Mouse (Mus musculus): Measurements from ENCODE around the gene Grin2a.
A peak's percentile ranks its signal among the peaks of the same experiment; 100 is the strongest.

Gene Grin2a

DNA sequence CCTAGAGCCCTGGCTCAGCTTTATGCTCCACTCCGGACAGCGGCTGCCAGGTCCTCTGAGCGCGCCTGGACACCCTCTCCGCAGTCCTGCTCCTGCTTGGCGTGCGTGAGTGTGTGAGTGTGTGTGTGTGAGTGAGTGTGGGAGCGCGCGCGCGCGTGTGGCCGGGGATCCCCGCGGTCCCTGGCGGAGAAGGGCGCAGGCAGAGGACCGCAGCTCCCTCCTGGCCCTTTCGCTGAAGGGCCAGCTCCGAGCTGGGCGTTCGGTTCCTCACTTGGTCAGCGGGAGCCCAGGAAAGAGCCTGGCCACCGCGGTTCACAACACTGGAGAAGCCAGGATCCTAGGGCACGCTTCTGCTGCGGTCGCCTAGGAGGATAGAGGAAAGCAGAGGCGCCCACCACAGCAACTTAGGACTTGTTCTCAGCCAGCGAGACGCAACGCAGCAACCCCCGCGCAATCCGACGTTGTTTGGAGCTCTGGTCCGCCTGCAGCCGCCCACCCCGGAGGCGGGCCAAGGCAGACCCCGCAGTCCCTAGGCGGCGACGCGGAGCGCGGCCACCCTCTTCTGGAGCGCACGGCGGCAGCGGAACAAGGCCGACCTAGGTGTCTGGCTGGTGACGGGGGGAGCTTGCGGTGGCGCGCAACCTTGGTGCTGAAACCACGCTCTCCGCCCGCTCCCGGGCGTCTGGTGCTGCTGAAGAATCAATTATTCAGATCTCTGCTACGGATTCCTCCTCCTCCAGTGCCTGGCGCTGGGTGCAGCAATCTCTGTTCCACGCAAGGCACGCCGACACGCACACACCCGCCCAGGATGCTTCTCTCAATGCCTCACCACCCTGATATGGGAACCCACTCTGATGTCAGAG is at the start of gene Grin2a:
TSS of gene Grin2a (minus strand) at position 610 of the 863 bp plus-strand sequence.
- DNase-seq: peak; percentile 32

DNA sequence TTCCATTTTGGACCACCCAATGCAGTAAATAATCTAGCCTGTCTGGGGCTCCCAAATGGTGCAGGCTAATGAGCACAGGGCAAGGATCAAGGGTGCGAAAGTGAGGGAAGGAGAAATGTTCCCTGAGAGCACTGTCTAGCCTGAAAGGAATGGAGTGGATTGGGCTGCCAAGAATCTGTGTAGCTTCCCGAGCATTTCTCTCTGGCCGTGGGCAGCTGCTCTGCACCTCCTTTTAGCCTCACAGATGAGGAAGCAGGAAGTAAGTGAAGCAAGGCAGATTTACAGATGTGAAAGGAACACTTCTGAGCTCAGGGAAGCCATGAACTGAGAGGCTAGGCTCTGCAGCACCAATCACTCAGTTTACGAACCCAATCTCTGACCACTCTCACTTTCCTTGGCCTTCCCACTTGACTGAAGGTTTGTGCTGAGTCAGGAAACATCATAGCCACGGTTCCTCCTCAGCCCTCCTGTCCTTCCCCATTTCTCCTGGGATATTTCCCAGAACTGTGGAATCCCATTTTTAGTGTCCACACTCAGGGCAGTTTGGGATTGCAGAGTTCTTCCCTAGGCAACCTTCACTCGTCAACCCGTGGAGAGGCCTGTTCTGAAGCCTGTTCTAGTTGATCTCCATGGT is 40.3 kb upstream of the Grin2a start:
- no peak for DNase-seq

DNA sequence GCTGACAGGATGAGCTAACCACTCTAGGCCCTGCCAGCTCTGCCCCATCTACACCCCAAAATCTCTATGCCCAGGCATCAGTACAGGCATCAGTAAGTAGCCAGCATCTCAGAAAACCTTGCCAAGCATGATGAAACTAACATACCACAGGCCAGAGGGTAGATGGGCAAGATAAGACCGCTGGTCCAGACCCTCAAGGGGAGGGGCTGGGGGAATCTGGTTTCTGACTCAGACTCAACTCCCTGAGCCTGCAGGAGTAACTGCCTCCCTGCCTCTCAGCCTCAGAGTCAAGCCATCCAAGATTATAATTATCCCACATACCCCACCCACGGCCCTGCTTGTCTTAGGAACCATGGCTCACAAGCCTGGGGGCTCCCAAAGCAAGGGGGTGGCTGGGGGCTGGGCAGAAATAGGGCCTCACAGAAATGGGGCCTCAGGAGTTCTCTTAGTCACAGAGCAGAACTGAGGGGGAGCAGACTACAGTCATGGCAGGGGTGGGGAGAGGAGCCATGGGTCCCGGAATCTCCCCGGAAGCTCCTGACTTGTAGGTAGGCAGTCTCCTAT is 38.1 kb upstream of the Grin2a start:
- no peak for DNase-seq

DNA sequence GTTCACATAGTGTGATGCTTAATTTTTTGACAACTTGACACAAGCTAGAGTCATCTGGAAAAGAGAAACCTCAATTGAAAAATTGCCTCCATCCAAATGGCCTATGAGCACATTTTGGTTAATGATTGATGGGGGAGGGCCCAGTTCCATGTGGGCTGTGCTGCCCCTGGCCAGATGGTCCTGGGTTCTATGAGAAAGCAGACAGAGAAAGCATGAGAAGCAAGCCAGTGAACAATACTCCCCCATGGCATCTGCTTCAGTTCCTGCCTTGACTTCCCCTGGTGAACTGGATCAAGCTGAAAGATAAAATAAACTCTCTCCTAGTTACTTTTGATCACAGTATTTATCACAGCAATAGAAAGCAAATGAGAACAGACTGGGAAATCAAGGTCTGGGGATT is 36.5 kb upstream of the Grin2a start:
- DNase-seq: no peak

DNA sequence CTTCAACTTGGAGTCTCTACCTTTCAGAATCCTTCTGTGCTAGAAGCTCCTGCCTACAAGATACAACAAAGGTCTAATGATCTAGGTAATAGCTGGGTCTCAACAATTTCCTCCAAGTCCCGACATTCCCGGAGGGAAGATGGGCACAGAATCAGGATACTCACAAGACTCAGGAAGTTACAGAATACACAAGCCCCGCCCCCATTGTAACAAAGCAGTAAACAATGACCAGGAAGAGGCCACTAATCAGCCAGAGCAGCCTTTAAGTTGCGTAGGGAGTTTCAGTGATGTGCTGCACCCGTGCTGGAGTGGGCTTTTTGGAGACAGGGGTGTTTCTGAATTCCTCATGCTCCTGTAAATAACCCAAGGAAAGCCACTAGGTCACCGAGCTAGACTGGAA is 31.4 kb upstream of the Grin2a start:
- DNase-seq: no peak

DNA sequence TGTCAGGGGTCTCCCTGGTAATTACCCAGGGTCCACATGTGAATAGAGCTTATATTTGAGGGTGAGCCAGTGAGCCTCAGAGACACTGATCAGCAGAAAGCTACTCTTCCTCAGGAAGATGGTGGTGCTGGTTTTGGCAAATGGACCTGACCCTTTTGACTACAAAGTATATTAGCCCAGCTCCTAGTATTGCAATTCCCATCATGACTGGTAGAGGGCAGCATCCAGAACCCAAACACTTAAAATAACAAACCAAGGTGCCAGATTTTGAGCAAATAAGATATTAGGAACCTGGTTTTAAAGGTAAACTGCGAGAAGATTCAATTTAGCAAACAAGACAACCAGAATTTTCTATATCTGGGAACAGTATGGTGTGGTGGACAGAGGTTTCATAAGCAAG is 14.4 kb upstream of the Grin2a start:
- no peak for DNase-seq

DNA sequence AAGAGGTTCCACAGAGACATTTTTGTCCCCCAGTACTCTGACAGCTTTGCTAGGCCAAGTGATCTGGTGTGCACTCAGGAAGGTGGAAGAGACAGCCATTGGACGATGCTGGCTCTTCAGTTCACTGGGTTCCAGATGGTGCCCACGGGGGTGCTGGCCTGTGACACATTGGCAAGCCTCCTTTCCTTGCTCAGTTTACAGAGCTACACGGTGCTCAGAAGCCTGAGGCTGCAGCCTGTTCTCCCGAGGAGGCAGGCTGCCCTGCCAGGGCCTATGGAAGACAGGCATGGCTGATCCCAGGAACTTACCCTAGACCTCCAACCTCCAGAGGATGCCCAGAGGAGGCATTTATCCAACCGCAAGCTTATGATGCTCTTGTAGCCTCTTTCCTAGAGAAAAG is 10.2 kb upstream of the Grin2a start:
- DNase-seq: no peak

DNA sequence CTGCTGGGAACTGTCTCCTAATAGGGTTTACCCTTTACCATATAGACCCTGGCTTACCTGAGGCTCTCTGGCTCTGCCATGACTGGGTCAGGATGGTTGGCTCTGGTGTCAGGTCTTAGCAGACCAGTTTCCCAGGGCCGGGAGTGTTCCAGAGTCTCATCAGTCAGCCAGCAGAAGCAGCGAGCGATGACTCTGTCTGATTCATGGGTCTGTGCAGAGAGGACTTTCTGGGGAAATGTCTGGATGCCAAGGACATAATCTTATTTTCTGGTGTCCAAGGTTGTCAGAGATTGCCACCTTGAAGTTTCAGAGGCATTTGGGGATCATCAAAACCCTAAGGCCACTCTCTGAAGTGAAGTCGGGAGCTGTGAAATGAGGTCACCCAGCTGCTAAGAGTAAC is 8.7 kb upstream of the Grin2a start:
- no peak for DNase-seq

DNA sequence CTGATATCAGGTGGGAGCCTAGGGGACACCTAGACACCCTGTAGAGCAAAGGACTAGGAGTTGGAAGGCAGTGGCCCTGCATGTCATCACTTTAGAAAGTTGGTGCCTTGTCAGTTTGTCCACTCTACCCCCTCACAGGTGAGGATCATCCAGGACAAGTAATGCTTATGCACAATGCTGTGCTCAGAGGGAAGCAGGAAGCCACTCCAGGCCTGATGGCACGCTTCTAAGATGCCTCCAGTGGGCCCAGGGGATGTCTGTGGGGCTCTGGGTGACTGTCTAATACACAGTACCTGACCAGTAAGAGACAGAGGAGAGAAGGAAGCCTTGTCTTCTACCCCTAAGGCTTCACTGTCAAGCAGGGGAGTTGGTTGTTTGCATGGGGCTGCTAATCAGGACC is 7.6 kb upstream of the Grin2a start:
- DNase-seq: no peak

DNA sequence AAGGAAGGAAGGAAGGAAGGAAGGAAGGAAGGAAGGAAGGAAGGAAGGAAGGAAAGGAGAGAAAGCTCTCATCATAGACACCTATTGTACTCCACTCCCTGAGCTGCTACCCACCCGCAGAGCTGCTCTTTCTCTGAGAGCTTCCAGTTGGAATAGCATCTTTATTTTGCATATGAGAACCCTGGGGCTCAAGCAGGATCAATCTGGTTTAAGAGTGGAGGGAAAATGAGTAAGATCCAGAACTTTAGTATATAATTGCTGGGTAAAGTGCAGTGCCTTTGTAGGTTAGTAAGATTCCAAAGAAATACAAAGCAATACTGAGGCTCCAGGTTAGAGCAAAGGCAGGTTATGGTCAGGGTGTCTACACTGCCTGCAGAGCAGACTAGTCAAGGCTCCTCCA is 6.2 kb upstream of the Grin2a start:
- DNase-seq: no peak

DNA sequence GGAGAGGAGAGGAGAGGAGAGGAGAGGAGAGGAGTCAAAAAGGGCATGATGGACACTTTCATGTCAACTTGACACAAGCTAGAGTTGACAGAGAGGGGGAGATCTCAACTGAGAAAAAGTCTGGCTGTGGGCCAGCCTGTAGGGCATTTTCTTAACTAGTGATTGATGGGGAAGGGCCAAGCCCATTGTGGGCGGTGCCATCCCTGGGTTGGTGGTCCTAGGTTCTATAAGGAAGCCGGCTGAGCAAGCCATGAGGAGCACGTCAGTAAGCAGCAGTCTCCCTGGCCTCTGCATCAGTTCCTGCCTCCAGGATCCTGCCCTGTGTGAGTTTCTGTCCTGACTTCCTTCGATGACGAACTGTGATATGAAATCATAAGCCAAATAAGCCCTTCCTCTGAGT is 4.6 kb upstream of the Grin2a start:
- DNase-seq: no peak

DNA sequence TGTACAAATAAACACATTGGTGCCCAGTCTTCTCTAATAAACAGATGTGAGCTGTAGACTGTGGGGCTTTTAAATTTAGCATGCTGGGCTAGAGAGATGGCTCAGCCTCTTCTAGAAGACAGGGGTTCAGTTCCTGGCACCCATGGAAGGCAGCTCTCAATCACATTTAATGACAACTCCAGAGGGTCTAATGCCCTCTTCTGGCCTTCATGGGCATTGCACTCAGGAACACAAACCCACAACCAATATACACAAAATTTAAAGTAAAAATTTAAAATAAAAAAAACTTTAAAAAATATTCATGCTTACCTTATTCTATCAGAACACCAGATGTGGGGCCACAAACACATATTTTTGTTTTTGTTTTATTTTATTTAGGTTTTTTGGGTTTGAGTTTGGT is 2.6 kb upstream of the Grin2a start:
- DNase-seq: no peak

DNA sequence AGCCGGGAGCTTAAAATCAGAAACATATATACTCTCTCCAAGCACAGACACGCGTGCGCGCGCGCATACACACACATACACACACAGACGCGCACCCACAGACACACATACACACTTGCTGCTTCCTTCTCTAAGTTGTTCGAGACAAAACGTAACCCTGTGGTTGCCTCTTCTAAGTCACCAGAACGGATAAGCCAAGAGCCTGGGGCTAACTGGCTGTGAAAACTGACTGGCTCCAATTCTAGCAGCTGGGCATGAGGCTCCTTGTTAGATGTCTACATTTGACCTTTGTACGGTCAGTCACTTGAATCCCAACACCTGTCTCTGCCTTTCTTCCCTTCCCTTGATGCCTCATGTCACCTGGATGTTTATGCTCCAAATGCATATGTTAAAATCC is 452 bp upstream of the Grin2a start:
- no peak for DNase-seq

DNA sequence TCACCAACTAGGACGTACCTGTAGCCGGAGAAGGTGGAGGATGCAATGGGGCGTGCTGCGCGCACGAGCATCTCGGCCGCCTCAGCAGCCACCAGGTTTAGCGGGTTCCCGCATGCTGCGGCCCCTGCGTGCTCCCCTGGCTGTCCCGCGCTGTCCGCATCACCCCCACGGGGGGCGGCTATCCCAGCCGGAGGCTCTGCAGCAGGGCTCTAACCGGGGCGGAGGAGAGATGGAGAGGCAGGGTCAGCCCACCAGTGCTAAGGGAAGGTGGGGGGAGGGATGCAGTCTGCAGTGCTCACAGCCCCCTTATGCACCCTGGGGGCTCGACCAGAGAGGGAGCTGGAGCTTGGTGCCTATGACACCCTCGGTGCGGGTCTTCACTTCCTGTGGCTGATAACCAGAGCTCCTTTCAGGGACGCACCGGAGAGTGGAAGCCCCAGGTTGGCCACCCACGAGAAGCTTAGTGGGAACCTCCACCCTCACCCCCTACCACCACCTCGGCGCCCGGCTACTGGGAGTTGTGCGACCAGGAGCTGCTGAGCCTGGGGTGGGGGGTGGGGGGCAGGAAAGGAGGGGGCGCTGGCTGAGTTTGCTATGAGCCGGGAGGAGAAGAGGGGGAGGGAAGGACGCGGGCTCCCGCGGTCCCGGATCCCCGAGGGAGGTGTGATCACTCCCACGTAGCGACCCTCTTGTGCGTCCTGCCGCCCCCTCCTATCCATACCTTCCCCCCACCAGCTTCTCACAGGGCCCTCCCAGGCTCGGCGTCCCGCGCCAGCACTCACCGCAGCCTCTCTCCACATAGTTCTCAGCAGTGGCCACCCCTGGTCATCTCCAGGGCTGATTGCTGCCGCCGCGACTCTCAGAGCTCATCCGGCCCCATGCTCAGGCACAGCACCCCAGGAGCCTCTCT is 1.1 kb downstream of the Grin2a start:
- DNase-seq: peak; percentile 20

DNA sequence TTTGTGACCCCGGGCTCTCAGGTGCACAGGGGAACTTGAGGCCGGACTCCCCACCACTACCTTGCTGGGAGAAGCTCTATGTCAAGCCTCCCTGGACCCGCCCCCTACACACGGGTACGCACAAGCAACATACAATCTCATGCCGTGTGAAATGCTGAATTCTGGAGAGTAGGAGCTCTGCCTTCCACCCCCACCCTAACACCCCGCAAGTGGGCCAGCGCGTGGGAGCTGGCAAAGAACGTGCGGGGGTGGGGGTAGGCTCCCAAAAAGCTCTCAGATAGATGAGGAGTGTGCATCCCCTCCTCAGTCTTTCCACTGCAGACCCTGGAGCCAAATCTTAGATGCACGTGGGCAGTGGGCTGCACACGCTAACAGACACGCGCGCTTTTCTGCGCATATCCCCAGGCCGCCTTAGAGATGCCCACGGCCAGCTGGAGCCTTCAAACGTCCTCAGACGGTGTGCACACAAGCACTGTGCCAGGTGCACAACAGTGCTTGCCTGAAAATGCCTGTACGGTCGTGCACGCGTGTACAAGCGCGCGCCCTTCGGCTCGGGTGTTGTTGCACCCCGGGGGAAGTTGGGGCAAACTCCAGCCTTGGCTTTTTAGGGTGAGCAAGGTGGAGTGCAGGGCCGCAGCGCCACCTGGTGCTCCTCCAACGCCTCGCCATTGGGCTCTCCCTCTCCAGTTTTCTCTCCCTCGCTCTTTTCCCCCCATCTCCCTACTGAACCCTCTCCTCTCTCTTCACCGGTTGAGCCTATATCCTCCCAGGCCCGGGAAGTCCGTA is 1.9 kb downstream of the Grin2a start:
- DNase-seq: peak; percentile 57

DNA sequence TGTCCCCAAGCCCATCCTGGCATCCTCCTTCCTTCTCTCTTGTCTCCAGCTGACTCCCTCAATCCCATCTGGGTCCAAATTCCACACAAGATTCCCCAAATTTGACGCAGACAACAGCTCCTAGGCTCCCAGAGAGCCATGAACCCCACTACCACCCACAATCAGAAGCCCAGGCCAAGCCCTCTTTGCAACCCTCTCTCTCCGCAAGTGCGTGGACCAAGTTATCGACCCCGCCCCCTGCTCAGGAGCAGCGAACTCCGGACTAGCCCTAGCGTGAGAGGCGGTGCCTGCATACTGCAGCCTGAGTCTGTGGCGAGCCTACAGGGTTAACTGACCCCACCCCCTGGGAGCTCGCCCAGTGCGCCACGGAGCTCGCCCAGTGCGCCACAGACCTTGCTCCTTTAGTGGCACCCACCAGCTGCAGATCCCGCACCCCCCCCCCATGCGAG is 2.6 kb downstream of the Grin2a start:
- DNase-seq: peak; percentile 5

DNA sequence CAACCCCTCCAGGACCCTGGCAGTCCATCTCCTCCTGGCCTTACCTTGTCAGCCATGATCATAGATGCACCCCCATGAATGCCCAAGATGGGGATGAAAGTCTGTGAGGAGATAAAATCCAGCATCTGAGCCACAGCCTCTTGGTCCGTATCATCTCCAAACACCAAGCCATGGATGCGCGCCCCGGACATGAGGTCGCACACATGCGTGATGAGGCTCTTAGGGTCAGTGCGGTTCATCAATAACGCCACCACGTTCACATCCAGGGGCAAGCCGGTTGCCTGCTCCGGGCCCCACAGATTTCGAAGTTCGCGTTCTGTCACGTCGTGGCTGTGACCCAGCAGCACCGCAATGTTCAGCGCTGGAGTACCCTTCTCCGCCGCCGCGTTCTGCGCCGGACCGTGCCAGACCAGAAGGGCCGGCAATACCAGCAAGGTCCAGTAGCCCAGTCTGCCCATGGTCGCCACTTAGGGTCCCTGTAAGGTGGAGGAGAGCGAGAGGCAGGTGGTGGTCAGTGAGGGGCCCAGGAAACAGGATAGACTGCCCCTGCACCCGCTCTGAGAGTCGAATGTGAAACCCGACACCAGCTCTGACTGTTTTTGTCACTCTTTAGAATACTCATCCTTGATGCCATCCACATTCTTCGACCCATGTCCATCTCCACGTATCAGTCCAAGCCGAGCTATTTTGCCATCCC is 3.1 kb downstream of the Grin2a start:
- no peak for DNase-seq

DNA sequence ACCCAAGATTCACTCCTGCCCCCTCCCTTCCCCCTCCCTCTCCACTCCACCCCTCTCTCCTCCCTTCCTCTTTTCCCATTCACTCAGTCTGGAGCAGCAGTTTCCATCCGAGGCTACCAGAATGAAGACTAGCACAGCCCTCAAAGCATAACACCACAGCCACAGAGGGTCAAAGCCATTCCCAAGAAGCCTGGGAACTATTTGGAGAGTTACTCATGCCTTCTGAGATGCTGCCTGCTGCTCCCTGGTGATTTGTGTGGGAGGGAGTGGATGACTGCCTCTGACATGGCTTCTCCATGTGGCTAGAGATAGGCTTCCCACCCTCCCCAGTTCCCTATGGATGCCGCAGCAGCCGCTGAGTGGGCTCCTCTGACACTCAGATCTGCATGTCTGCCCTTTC is 10.3 kb downstream of the Grin2a start:
- no peak for DNase-seq

DNA sequence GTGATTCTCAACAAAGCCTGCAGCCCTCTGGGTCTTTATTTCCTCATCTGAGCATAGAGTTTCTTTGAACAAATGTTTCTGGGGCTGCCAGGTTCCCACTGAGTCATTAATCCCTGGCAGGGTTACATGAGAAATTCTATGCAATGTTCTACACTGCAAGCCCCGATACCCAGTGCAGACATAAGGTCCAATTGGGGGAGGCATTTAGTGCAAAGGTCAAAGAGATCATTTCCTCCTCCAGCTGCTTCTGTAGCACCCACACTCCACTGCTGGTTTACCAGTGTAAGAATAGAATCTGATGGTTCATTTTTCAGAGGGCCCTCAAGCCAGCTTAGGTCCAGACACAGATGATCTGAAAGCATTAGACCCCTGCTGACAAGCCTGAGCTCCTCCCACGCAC is 14.7 kb downstream of the Grin2a start:
- DNase-seq: no peak

DNA sequence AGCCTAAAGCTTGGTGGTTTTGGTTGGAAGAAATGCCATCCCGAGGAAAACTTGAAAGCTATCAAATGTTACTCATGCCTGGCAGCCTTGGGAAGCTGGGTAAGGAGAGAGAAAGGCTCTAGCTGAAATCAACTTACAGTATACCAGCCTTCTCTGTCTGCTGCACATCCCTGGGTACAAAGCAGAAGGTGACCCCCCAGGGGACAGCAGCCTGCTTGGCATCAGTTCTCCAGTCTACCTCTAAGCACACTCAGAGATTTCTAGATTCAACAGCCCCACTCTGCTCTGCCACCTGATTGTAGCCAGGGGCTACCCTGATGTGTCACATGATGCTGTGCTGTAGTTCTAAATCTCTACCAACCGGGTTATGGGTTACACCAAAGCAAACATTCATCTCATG is 17.2 kb downstream of the Grin2a start:
- DNase-seq: no peak

DNA sequence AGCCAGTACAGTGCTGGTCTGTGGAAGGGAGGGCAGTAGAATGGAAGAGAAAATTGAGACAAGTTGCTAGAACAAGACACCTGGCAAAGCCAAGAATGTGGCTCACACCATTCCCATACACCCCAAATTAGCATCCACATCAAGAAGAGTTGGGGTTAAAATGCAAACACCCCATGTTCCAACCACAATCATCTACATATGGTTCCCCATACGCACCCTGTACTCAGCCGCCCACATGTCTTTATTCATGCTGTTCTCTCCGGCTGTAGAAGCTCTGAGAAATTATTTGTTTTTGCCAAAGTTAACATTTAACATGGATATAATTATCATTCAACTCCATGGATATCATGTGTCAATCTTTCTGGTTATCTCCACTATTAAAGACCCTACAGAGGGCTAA is 22.7 kb downstream of the Grin2a start:
- DNase-seq: no peak

DNA sequence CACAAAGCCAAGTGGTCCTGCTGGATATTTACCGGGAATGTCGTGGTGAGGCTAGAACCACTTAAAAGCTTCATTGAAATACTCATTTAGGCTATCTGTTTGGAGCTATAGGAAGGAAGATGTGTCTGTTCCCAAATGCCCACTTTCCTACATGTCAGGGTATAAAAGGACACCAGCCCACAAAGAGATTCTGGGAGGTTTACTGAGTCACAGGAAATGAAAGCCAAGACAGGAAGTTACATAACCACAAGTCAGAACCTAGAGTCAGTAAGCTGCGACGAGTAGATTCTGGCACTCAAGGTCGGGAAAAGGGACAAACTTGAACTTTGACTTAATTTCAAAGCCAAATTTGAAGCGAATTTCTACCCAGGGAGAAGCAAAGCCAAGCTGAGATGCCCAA is 30.9 kb downstream of the Grin2a start:
- DNase-seq: no peak
